Mouse (Mus musculus): ENCODE measurements around the gene Ptprh. TPM values are rescaled to one million over a fixed set of nuclear protein-coding genes. Genes with fewer than 3 reads are reported as not detected.

The Ptprh gene
- polyA plus RNA-seq, 1 experiment from 2014 or later, result not detected

- H3K36me3 ChIP-seq (ENCODE audit: insufficient read depth), result no peaks in the 10 kb centered on the region
- WGBS, result 63% methylated on average over 6 of the region's 6 CpGs
These were observed 46.7 kb downstream of the Ptprh start for GRCm38 (mm10) chr7:4557167-4557560.

GRCm38 (mm10) chr7:4556256-4557166 is 47.3 kb downstream of the Ptprh start:
- ATAC-seq (ENCODE audit: insufficient read depth), result peak; percentile 93
- WGBS, result 19% methylated on average over 15 of the region's 15 CpGs
- TF ChIP-seq CTCF (IDR thresholded peaks at IDR 0.05; ENCODE audit: low read depth), result peak; percentile 97
- H3K4me3 ChIP-seq (ENCODE audit: low read depth, low read length), result no peak overlapping the region
- no peak overlapping the region for H3K27ac ChIP-seq (ENCODE audit: low read depth)
- no peaks in the 10 kb centered on the region for H3K36me3 ChIP-seq (ENCODE audit: insufficient read depth)
- H3K27me3 ChIP-seq (ENCODE audit: insufficient read depth, low read length), result no peaks in the 10 kb centered on the region
- no peak overlapping the region for H3K4me2 ChIP-seq
- peak; percentile 93 for DNase-seq
- no peaks in the 10 kb centered on the region for H3K9me3 ChIP-seq (ENCODE audit: low read depth, low read length)
- no peak overlapping the region for H3K9ac ChIP-seq
- no peaks in the 10 kb centered on the region for H3K4me1 ChIP-seq (ENCODE audit: insufficient read depth)

More at GRCm38 (mm10) chr7:4557167-4557560, 46.7 kb downstream of the Ptprh start:
- H3K9ac ChIP-seq, result no peak overlapping the region
- no peaks in the 10 kb centered on the region for H3K4me1 ChIP-seq (ENCODE audit: insufficient read depth)
- no peak overlapping the region for H3K27ac ChIP-seq (ENCODE audit: low read depth)
- DNase-seq (no peak), ATAC-seq (ENCODE audit: insufficient read depth) (no peak)
- no peak overlapping the region for H3K4me3 ChIP-seq (ENCODE audit: low read depth, low read length)
- TF ChIP-seq CTCF (IDR thresholded peaks at IDR 0.05; ENCODE audit: low read depth), result no peak
- no peaks in the 10 kb centered on the region for H3K27me3 ChIP-seq (ENCODE audit: insufficient read depth, low read length)
- H3K9me3 ChIP-seq (ENCODE audit: low read depth, low read length), result no peaks in the 10 kb centered on the region
- H3K4me2 ChIP-seq, result no peak overlapping the region

GRCm38 (mm10) chr7:4547221-4547641 is 56.6 kb downstream of the Ptprh start, which contains the start of gene Syt5:
Gene Syt5 (minus strand): TSS chr7:4547541.
- Histone ChIP-seq H3K4me2 (peak within 1 kb of the TSS; percentile 56), H3K4me3 (ENCODE audit: low read depth, low read length) (peak within 1 kb of the TSS; percentile 29), H3K27me3 (ENCODE audit: insufficient read depth, low read length) (0 out of 2 replicates have a peak, but pooled peaks cover 3% of the 10 kb centered on the region), H3K27ac (ENCODE audit: low read depth) (no peak within 1 kb of the TSS), H3K9ac (peak within 1 kb of the TSS; percentile 4; the same call in 1 of the 2 replicates), H3K36me3 (ENCODE audit: insufficient read depth) (no peaks in the 10 kb centered on the region), H3K9me3 (ENCODE audit: low read depth, low read length) (no peaks in the 10 kb centered on the region), H3K4me1 (ENCODE audit: insufficient read depth) (0 out of 2 replicates have a peak, but pooled peaks cover 6% of the 10 kb centered on the region)
- DNase-seq (peak; percentile 22), ATAC-seq (ENCODE audit: insufficient read depth) (peak; percentile 55)
- no peak for TF ChIP-seq CTCF (IDR thresholded peaks at IDR 0.05; ENCODE audit: low read depth)
- WGBS, result 5% methylated on average over 33 of the region's 33 CpGs

- Histone ChIP-seq H3K9me3 (ENCODE audit: low read depth, low read length) (no peaks in the 10 kb centered on the region), H3K9ac (no peak overlapping the region; the same call in 1 of the 2 replicates), H3K27me3 (ENCODE audit: insufficient read depth, low read length) (0 out of 2 replicates have a peak, but pooled peaks cover 3% of the 10 kb centered on the region), H3K4me3 (ENCODE audit: low read depth, low read length) (peak overlapping the region; percentile 29), H3K36me3 (ENCODE audit: insufficient read depth) (no peaks in the 10 kb centered on the region), H3K27ac (ENCODE audit: low read depth) (no peak overlapping the region), H3K4me1 (ENCODE audit: insufficient read depth) (0 out of 2 replicates have a peak, but pooled peaks cover 6% of the 10 kb centered on the region), H3K4me2 (peak overlapping the region; percentile 56)
- peak; percentile 86 for ATAC-seq (ENCODE audit: insufficient read depth)
- 0 out of 2 replicates have a peak, but pooled peaks have one; percentile 9 for TF ChIP-seq CTCF (IDR thresholded peaks at IDR 0.05; ENCODE audit: low read depth)
- DNase-seq, result peak; percentile 78
- WGBS, result 2% methylated on average over 26 of the region's 26 CpGs
These were observed 57.2 kb downstream of the Ptprh start for GRCm38 (mm10) chr7:4546591-4547131.

GRCm38 (mm10) chr7:4546050-4546449 is 57.8 kb downstream of the Ptprh start:
- DNase-seq (no peak), ATAC-seq (ENCODE audit: insufficient read depth) (0 out of 2 replicates have a peak, but pooled peaks have one; percentile 7)
- Histone ChIP-seq H3K27me3 (ENCODE audit: insufficient read depth, low read length) (0 out of 2 replicates have a peak, but pooled peaks cover 3% of the 10 kb centered on the region), H3K36me3 (ENCODE audit: insufficient read depth) (no peaks in the 10 kb centered on the region), H3K9ac (no peak overlapping the region), H3K4me1 (ENCODE audit: insufficient read depth) (0 out of 2 replicates have a peak, but pooled peaks cover 6% of the 10 kb centered on the region), H3K4me2 (0 out of 2 replicates have a peak overlapping the region, but pooled peaks have one; percentile 56), H3K9me3 (ENCODE audit: low read depth, low read length) (no peaks in the 10 kb centered on the region), H3K4me3 (ENCODE audit: low read depth, low read length) (no peak overlapping the region), H3K27ac (ENCODE audit: low read depth) (no peak overlapping the region)
- no peak for TF ChIP-seq CTCF (IDR thresholded peaks at IDR 0.05; ENCODE audit: low read depth)
- WGBS, result 69% methylated on average over 15 of the region's 15 CpGs

GRCm38 (mm10) chr7:4542013-4542412 is 61.8 kb downstream of the Ptprh start:
- Histone ChIP-seq H3K9ac (no peak overlapping the region), H3K9me3 (ENCODE audit: low read depth, low read length) (no peaks in the 10 kb centered on the region), H3K4me2 (no peak overlapping the region), H3K27ac (ENCODE audit: low read depth) (no peak overlapping the region), H3K27me3 (ENCODE audit: insufficient read depth, low read length) (0 out of 2 replicates have a peak, but pooled peaks cover 3% of the 10 kb centered on the region), H3K4me1 (ENCODE audit: insufficient read depth) (0 out of 2 replicates have a peak, but pooled peaks cover 3% of the 10 kb centered on the region), H3K36me3 (ENCODE audit: insufficient read depth) (no peaks in the 10 kb centered on the region), H3K4me3 (ENCODE audit: low read depth, low read length) (no peak overlapping the region)
- no peak for TF ChIP-seq CTCF (IDR thresholded peaks at IDR 0.05; ENCODE audit: low read depth)
- no peak for DNase-seq
- 36% methylated on average over 17 of the region's 17 CpGs for WGBS
- ATAC-seq (ENCODE audit: insufficient read depth), result no peak

All from lung, embryonic 14.5 days (tissue).